Mouse (Mus musculus) neural tube, embryonic 15.5 days (tissue): ENCODE results near the gene Nrip3. TPM values are rescaled to one million over a fixed set of nuclear protein-coding genes. Genes with fewer than 3 reads are reported as not detected.

Source experiments
- ATAC-seq: fragments of 200-750 bp; cut with Nextera tagmentation; 2 replicates; pipeline ENCODE4 v1.8.0; 2017; ENCODE audit warnings: mild to moderate bottlenecking, moderate TSS enrichment, moderate library complexity; ENCODE audit not compliant: low FRiP score
- H3K27ac ChIP-seq: fragments of 300-500 bp; sonication (generic); replicated peaks from 2 replicates; pipeline ENCODE4 v1.5.1; 2015; ENCODE audit warnings: mild to moderate bottlenecking, inconsistent platforms
- H3K27me3 ChIP-seq: fragments of 300-500 bp; sonication (generic); replicated peaks from 2 replicates; pipeline ENCODE4 v1.6.1; 2015; ENCODE audit warnings: inconsistent platforms
- H3K36me3 ChIP-seq: fragments of 300-500 bp; sonication (generic); 2 replicates; pipeline ENCODE4 v1.6.1; 2015; ENCODE audit warnings: inconsistent platforms
- H3K4me1 ChIP-seq: fragments of 300-500 bp; sonication (generic); 2 replicates; pipeline ENCODE4 v1.6.1; 2015; ENCODE audit warnings: inconsistent platforms
- H3K4me2 ChIP-seq: fragments of 300-500 bp; sonication (generic); 2 replicates; pipeline ENCODE4 v1.6.1; 2015; ENCODE audit warnings: inconsistent platforms, mild to moderate bottlenecking, moderate library complexity
- H3K4me3 ChIP-seq: fragments of 300-500 bp; sonication (generic); replicated peaks from 2 replicates; pipeline ENCODE4 v1.5.1; 2015; ENCODE audit warnings: mild to moderate bottlenecking, inconsistent platforms
- H3K9ac ChIP-seq: fragments of 300-500 bp; sonication (generic); replicated peaks from 2 replicates; pipeline ENCODE4 v1.6.1; 2015; ENCODE audit warnings: mild to moderate bottlenecking, inconsistent platforms
- H3K9me3 ChIP-seq: fragments of 300-500 bp; sonication (generic); replicated peaks from 2 replicates; pipeline ENCODE4 v1.6.1; 2016; ENCODE audit warnings: inconsistent platforms
- WGBS: fragments of 180-500 bp; shearing (Covaris S2); methylation state at CpG from one replicate; pipeline ENCODE4 v1.1.7; 2015; ENCODE audit warnings: mixed read lengths; 5-methylcytosine and 5-hydroxymethylcytosine counted together
- polyA plus RNA-seq: library from polyadenylated mRNA; unstranded; fragments of >200 nt; fragmentation: Nextera tagmentation; extraction: Ambion mirVana; gene quantifications from 2 replicates; pipeline ENCODE4 v1.2.1, GENCODE M21; 2015

The Nrip3 gene
- polyA plus RNA-seq, 1 experiment from 2014 or later = 14.1 TPM

- Histone ChIP-seq H3K36me3 (no peaks in the 10 kb centered on the region), H3K9ac (no peak overlapping the region), H3K27ac (no peak overlapping the region), H3K4me3 (no peak overlapping the region), H3K9me3 (no peaks in the 10 kb centered on the region), H3K4me1 (no peaks in the 10 kb centered on the region), H3K27me3 (no peaks in the 10 kb centered on the region), H3K4me2 (no peak overlapping the region)
- WGBS = 94% methylated on average over 4 of the region's 4 CpGs
- no peak for ATAC-seq
Measured at GRCm38 (mm10) chr7:109800626-109801025, 18.8 kb upstream of the Nrip3 start.

DNA sequence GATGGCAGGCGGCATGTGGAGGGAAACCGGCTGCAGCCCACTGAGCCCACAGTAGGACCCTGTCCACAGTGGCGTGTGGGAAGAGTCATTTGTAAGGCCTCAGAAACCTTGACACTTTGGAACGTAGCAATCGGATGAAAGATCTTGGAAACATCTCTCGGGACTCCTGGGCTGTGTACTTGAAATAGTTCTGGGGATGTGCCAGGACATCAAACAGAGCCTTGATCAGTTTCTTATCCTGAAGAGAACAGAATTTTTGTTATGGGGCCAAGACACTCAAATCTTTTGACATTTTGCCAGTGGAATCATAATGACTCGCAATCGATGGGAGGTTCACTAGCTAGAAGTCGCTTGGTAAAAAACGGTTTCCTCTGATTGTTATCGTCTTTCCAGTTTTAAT is 17.3 kb upstream of the Nrip3 start:
- WGBS = 78% methylated on average over 11 of the region's 11 CpGs
- H3K9me3 ChIP-seq = no peaks in the 10 kb centered on the region

DNA sequence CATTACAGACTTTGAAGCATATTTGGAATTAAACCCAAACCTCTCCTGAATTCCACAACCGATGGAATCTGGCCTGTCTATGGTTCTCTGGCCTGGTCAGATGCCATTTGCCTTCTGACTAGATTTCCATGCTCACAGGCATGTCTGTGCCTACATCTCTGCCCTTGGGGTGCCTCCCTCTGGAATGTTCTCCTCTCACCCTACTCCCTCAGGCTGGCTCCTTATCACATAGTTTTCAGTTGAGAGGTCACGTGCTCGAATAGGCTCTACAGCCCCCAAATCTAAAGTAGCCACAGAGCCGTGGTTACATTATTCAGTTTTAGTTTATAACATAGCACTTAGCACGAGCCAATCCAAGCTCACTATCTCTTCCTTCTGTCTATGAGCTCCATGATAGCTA is 13.7 kb upstream of the Nrip3 start:
- Histone ChIP-seq H3K4me1 (no peaks in the 10 kb centered on the region), H3K9ac (no peak overlapping the region), H3K4me2 (no peak overlapping the region), H3K27ac (no peak overlapping the region), H3K36me3 (no peaks in the 10 kb centered on the region), H3K27me3 (no peaks in the 10 kb centered on the region), H3K9me3 (no peaks in the 10 kb centered on the region), H3K4me3 (no peak overlapping the region)
- WGBS = 86% methylated on average over 5 of the region's 5 CpGs
- ATAC-seq = no peak

More for the DNA sequence above, 17.3 kb upstream of the Nrip3 start:
- no peaks in the 10 kb centered on the region for H3K4me1 ChIP-seq
- no peak overlapping the region for H3K4me2 ChIP-seq
- no peak overlapping the region for H3K27ac ChIP-seq
- no peak for ATAC-seq
- H3K36me3 ChIP-seq = no peaks in the 10 kb centered on the region
- no peak overlapping the region for H3K9ac ChIP-seq
- no peak overlapping the region for H3K4me3 ChIP-seq
- H3K27me3 ChIP-seq = no peaks in the 10 kb centered on the region

GRCm38 (mm10) chr7:109794556-109794955 is 12.7 kb upstream of the Nrip3 start:
- Histone ChIP-seq H3K9me3 (no peaks in the 10 kb centered on the region), H3K27me3 (no peaks in the 10 kb centered on the region), H3K27ac (no peak overlapping the region), H3K4me1 (no peaks in the 10 kb centered on the region), H3K9ac (no peak overlapping the region), H3K4me2 (no peak overlapping the region), H3K36me3 (no peaks in the 10 kb centered on the region), H3K4me3 (no peak overlapping the region)
- 57% methylated on average over 2 of the region's 2 CpGs for WGBS
- ATAC-seq = no peak

- no peak overlapping the region for H3K27ac ChIP-seq
- no peak overlapping the region for H3K9ac ChIP-seq
- no peaks in the 10 kb centered on the region for H3K9me3 ChIP-seq
- 82% methylated on average over 2 of the region's 2 CpGs for WGBS
- H3K27me3 ChIP-seq = no peaks in the 10 kb centered on the region
- no peak overlapping the region for H3K4me2 ChIP-seq
- no peaks in the 10 kb centered on the region for H3K4me1 ChIP-seq
- no peaks in the 10 kb centered on the region for H3K36me3 ChIP-seq
- ATAC-seq = no peak
- no peak overlapping the region for H3K4me3 ChIP-seq
Measured at GRCm38 (mm10) chr7:109792759-109793158, 10.9 kb upstream of the Nrip3 start.

DNA sequence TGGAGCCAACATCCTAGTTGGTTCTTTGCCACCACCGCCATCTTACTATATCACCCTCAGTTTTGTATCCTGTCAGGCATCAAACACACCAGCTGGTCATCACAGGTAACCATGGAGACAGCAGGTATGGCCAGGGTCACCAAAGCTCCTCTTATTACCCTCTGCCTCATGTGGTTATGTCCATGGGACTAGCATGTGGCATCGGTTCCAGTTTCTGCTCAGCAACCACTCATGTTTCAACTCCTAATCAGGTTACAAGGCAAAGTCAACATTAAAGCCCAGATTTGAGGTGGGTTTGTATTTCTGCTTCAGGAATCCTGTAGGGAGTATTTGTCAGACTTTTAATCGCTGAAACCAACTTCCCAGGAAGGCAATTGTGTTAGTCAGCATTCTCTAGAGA is 9.0 kb upstream of the Nrip3 start:
- Histone ChIP-seq H3K36me3 (no peaks in the 10 kb centered on the region), H3K4me2 (no peak overlapping the region), H3K9me3 (no peaks in the 10 kb centered on the region), H3K4me1 (no peaks in the 10 kb centered on the region), H3K27me3 (no peaks in the 10 kb centered on the region), H3K4me3 (no peak overlapping the region), H3K27ac (no peak overlapping the region), H3K9ac (no peak overlapping the region)
- ATAC-seq = no peak
- 87% methylated on average over 3 of the region's 3 CpGs for WGBS

DNA sequence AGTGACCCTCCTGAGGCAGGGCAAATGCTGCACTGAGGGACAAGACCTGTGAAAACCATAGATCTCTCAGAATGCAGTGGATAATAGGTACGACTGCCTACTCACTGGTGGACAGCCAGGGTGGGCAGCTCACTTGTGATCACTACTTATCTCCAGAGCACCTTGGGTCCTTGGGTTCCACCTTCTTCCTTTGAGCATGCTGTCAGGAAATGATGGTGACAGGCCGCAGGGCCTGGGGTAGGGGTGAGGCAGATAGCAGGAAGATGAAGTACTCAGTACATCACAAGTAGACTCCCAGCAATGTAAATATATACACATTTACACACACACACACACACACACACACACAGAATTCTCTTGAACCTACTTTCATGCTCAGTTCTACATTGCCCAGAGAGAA is 6.0 kb upstream of the Nrip3 start:
- H3K4me2 ChIP-seq = no peak overlapping the region
- H3K9ac ChIP-seq = no peak overlapping the region
- H3K4me3 ChIP-seq = no peak overlapping the region
- no peak overlapping the region for H3K27ac ChIP-seq
- H3K27me3 ChIP-seq = peaks cover 10% of the 10 kb centered on the region
- H3K9me3 ChIP-seq = no peaks in the 10 kb centered on the region
- H3K4me1 ChIP-seq = no peaks in the 10 kb centered on the region; the same call in 1 of the 2 replicates
- no peaks in the 10 kb centered on the region for H3K36me3 ChIP-seq
- ATAC-seq = no peak
- whole genome bisulfite sequencing = 98% methylated on average over 2 of the region's 2 CpGs

DNA sequence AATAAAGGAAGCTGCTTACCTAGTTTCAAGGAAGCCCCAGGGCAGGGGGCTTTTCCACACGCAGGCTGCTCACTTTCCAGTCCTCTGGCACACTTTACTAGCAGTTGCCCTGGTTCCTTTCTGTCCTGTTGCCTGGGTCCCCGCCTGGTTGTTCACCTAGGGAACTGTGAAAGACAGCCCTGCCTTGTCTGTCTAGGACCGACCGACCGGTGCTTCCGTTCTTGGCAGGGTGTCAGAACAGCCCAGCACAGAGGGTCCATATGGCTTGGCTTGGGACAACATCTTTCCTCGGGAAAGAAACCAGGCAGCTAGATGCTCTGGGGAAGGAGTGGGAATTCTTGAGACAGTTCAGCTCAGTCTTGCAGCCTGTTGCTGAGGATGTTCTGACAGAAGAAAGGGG is 1.5 kb upstream of the Nrip3 start:
- H3K27me3 ChIP-seq = peaks cover 33% of the 10 kb centered on the region

GRCm38 (mm10) chr7:109781087-109781469 is 747 bp downstream of the Nrip3 start:
- no peaks in the 10 kb centered on the region for H3K9me3 ChIP-seq
- H3K36me3 ChIP-seq = no peaks in the 10 kb centered on the region
- H3K27ac ChIP-seq = no peak overlapping the region
- under 1% methylated on average over 24 of the region's 24 CpGs for WGBS
- peak overlapping the region; percentile 99 for H3K4me2 ChIP-seq
- H3K4me1 ChIP-seq = peaks cover 18% of the 10 kb centered on the region
- peak; percentile 76 for ATAC-seq
- peak overlapping the region; percentile 66 for H3K4me3 ChIP-seq
- H3K9ac ChIP-seq = peak overlapping the region; percentile 53
- H3K27me3 ChIP-seq = peaks cover 33% of the 10 kb centered on the region

More for the DNA sequence above, 1.5 kb upstream of the Nrip3 start:
- Histone ChIP-seq H3K36me3 (no peaks in the 10 kb centered on the region), H3K4me3 (no peak overlapping the region), H3K4me2 (0 out of 2 replicates have a peak overlapping the region, but pooled peaks have one; percentile 5), H3K27ac (no peak overlapping the region), H3K9ac (no peak overlapping the region), H3K9me3 (no peaks in the 10 kb centered on the region), H3K4me1 (peaks cover 18% of the 10 kb centered on the region)
- WGBS = 50% methylated on average over 7 of the region's 7 CpGs
- no peak for ATAC-seq

GRCm38 (mm10) chr7:109772251-109772650 is 9.6 kb downstream of the Nrip3 start:
- Histone ChIP-seq H3K9ac (no peak overlapping the region), H3K4me2 (no peak overlapping the region), H3K4me1 (no peaks in the 10 kb centered on the region), H3K27me3 (no peaks in the 10 kb centered on the region), H3K4me3 (no peak overlapping the region), H3K27ac (no peak overlapping the region), H3K9me3 (no peaks in the 10 kb centered on the region), H3K36me3 (no peaks in the 10 kb centered on the region)
- no peak for ATAC-seq

DNA sequence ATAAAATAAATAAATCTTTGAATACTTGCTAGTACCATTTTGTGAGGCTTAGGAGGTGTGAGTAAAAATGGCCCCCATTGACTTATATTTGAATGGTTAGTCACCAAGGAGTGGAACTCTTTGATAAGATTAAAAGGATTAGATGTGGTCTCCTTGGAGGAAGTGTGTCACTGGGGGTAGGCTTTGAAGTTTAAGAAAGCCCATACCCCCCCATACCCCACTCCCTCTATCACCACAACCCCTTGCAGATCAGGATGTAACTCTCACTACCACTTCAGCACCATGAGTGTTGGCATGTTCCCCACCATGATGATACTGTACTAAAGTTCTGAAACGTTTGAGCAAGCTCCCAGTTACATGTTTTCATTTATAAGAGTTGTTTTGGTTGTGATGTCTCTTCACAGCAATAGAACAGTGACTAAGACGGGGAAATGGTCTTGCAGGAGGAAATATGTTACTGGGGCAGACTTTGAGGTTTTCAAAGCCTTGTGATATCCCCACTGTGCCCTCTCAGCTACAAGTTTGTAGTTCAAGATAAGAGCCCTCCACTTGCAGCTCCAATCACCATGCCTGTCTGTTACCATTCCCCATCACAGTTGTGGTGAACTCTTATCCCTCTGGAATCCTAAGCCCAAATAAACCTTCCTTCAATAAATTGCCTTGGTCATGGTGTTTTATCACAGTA is 13.0 kb downstream of the Nrip3 start:
- Histone ChIP-seq H3K4me2 (no peak overlapping the region), H3K36me3 (no peaks in the 10 kb centered on the region), H3K9ac (no peak overlapping the region), H3K4me1 (no peaks in the 10 kb centered on the region), H3K4me3 (no peak overlapping the region), H3K27me3 (no peaks in the 10 kb centered on the region), H3K9me3 (no peaks in the 10 kb centered on the region), H3K27ac (no peak overlapping the region)
- no peak for ATAC-seq
- WGBS = 57% methylated on average over 2 of the region's 2 CpGs

GRCm38 (mm10) chr7:109767575-109768350 is 14.1 kb downstream of the Nrip3 start:
- H3K4me1 ChIP-seq = no peaks in the 10 kb centered on the region
- no peaks in the 10 kb centered on the region for H3K9me3 ChIP-seq
- WGBS = 84% methylated on average over 7 of the region's 7 CpGs
- no peak overlapping the region for H3K4me3 ChIP-seq
- H3K27me3 ChIP-seq = no peaks in the 10 kb centered on the region
- H3K4me2 ChIP-seq = no peak overlapping the region
- no peak for ATAC-seq
- no peak overlapping the region for H3K27ac ChIP-seq
- no peaks in the 10 kb centered on the region for H3K36me3 ChIP-seq
- H3K9ac ChIP-seq = no peak overlapping the region
